Mouse (Mus musculus) cortical plate, adult 2 months (tissue): ENCODE results near the gene Drg2. TPM values are rescaled to one million over a fixed set of nuclear protein-coding genes. Genes with fewer than 3 reads are reported as not detected.

ENCODE experiments used
- H3K27ac ChIP-seq: fragments of 200-500 bp; 2 replicates; pipeline ENCODE4 v1.5.1; 2012; ENCODE audit warnings: low read length, control low read depth, inconsistent platforms; ENCODE audit not compliant: insufficient read depth
- H3K4me1 ChIP-seq: fragments of 200-500 bp; 2 replicates; pipeline ENCODE4 v1.6.1; 2011; ENCODE audit warnings: low read length; ENCODE audit not compliant: control insufficient read depth, insufficient read depth
- H3K4me3 ChIP-seq: fragments of 200-500 bp; 2 replicates; pipeline ENCODE4 v1.5.1; 2011; ENCODE audit warnings: mild to moderate bottlenecking, low read length, control low read depth; ENCODE audit not compliant: insufficient read depth
- CTCF ChIP-seq: fragments of 200-500 bp; IDR thresholded peaks from 2 replicates; pipeline ENCODE4 v1.5.1; 2011; ENCODE audit warnings: mild to moderate bottlenecking, control low read depth, low read length; ENCODE audit not compliant: insufficient read depth; ENCODE audit errors: extremely low read depth
- POLR2A ChIP-seq: fragments of 200-500 bp; IDR thresholded peaks from 2 replicates; pipeline ENCODE4 v1.6.1; 2011; ENCODE audit warnings: mild to moderate bottlenecking, low read length, control low read depth; ENCODE audit not compliant: insufficient read depth; ENCODE audit errors: extremely low read depth
- polyA plus RNA-seq: library from polyadenylated mRNA; depleted of rRNA; stranded (reverse); fragments of >200 nt; gene quantifications from 2 replicates; pipeline ENCODE4 v1.2.3, GENCODE M21; 2012

The Drg2 gene
- polyA plus RNA-seq, 1 experiment = 79.6 TPM

DNA sequence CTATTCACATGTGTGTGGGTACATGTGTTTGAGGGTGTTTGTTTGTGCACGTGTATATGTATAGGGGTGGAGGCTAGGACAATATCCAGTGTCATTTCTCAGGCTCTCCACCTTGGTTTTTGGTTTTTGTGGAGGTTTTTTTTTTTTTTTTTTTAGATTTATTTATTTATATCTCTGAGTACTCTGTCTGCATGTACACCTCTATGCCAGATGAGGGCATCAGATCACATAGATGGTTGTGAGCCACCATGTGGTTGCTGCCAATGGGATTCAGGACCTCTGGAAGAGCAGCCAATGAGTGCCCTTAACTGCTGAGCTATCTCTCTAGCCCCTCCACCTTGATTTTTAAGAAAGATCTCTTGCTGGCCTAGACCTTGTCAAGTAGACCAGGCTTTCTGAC lies 3.6 kb downstream of the Drg2 start:
- H3K4me3 ChIP-seq = no peak overlapping the region
- TF ChIP-seq POLR2A (no peak), CTCF (no peak)
- peaks cover 6% of the 10 kb centered on the region for H3K4me1 ChIP-seq
- no peak overlapping the region for H3K27ac ChIP-seq

- Histone ChIP-seq H3K4me1 (no peaks in the 10 kb centered on the region), H3K27ac (no peak overlapping the region), H3K4me3 (no peak overlapping the region)
- TF ChIP-seq POLR2A (no peak), CTCF (peak; percentile 51)
These were observed 11.6 kb downstream of the Drg2 start for GRCm38 (mm10) chr11:60465943-60466380.

DNA sequence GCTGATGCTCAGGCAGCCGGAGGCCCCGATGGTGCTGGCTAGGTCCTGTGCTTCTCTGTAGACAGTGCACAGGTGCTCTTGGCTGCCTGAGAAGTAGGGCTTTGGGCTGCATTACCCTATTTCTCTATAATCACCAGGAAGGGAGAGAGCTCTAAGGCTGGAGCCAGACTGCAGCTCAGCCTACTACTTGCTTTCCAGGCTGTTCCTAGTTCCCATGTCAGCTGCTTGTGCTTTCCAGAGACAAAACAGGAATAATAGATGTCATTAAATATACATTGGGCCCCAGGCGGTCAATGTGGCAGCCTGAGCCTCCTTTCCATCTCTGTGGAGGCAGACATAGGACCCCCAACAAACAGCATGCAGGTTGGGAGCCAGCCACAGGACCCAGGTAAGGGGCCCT lies 14.6 kb downstream of the Drg2 start, which contains the start of gene Myo15:
Myo15 (plus strand) TSS at position 301 of the 400 bp plus-strand sequence.
- no peak within 1 kb of the TSS for H3K4me3 ChIP-seq
- H3K4me1 ChIP-seq = no peaks in the 10 kb centered on the region
- TF ChIP-seq POLR2A (no peak), CTCF (no peak)
- H3K27ac ChIP-seq = no peak within 1 kb of the TSS

DNA sequence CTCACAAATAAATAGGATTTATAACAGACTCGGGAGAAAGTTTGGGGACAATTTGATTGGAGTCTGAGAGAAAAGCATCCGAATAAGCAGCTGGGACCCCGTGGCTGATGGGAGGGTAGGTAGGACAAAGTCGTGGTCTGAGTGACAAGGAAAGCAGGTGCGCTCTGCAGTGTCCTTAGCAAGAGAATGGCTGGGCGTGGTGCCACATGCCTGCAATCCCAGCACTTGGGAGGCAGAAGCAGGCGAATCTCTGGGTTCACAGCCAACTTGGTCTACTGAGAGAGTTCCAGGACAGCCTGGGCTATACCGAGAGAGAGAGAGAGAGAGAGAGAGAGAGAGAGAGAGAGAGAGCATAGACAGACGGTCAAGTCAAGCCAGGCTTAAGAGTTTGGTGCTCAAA lies 16.4 kb downstream of the Drg2 start:
- Histone ChIP-seq H3K27ac (no peak overlapping the region), H3K4me1 (no peaks in the 10 kb centered on the region), H3K4me3 (no peak overlapping the region)
- no peak for TF ChIP-seq CTCF
- TF ChIP-seq POLR2A = no peak

GRCm38 (mm10) chr11:60474534-60474933 lies 20.1 kb downstream of the Drg2 start:
- no peak overlapping the region for H3K27ac ChIP-seq
- no peak for TF ChIP-seq POLR2A
- no peak for TF ChIP-seq CTCF
- no peaks in the 10 kb centered on the region for H3K4me1 ChIP-seq
- H3K4me3 ChIP-seq = no peak overlapping the region

GRCm38 (mm10) chr11:60475668-60476362 lies 21.4 kb downstream of the Drg2 start:
- H3K4me1 ChIP-seq = no peaks in the 10 kb centered on the region
- TF ChIP-seq CTCF (no peak), POLR2A (no peak)
- H3K27ac ChIP-seq = no peak overlapping the region
- H3K4me3 ChIP-seq = no peak overlapping the region

GRCm38 (mm10) chr11:60478121-60478520 lies 23.7 kb downstream of the Drg2 start:
- TF ChIP-seq POLR2A = no peak
- TF ChIP-seq CTCF = no peak
- Histone ChIP-seq H3K4me3 (no peak overlapping the region), H3K4me1 (no peaks in the 10 kb centered on the region), H3K27ac (no peak overlapping the region)

DNA sequence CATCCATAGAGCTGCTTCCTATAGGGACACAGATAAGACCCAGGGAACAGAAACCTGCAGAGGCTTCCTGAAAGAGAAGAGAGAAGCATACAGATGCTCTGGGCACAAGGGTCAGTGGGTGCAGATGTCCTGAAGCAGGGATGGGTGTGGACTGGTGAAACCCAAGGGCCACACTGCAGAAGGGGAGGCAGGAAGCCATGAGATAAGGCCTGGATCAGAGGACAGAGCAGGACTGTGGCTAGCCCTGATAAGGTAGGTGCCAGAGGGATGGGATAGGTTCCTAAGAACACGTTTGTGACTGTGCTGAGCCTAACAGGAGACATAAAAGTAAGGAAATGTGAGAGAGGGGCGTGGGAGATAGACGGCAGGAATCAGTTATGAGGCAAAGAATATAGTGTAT lies 31.9 kb downstream of the Drg2 start:
- TF ChIP-seq CTCF = no peak
- TF ChIP-seq POLR2A = no peak
- no peaks in the 10 kb centered on the region for H3K4me1 ChIP-seq
- H3K27ac ChIP-seq = no peak overlapping the region
- H3K4me3 ChIP-seq = no peak overlapping the region

- Histone ChIP-seq H3K4me3 (no peak overlapping the region), H3K27ac (no peak overlapping the region), H3K4me1 (no peaks in the 10 kb centered on the region)
- TF ChIP-seq CTCF (no peak), POLR2A (no peak)
These were observed 38.3 kb downstream of the Drg2 start for GRCm38 (mm10) chr11:60492726-60493125.

DNA sequence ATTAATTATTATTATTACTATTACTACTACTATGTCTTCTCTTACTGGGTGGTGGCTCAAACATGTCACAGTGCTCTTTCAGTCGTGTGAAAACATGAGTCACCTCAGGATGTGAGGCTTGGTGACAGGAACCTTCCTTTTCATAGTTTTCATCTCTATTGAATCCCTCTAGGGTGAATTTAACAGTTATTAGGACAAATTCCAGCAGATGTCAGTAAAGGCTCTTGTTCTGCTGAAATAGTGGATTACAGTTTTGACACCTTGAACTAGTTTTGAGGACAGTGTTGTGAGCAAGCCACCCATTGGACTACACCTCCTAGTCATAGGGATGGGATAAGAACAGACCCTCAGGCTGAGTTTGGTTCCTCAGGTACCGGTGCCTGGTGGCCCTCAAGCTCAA lies 41.3 kb downstream of the Drg2 start:
- Histone ChIP-seq H3K4me1 (no peaks in the 10 kb centered on the region), H3K4me3 (no peak overlapping the region), H3K27ac (no peak overlapping the region)
- no peak for TF ChIP-seq CTCF
- no peak for TF ChIP-seq POLR2A

- no peaks in the 10 kb centered on the region for H3K4me1 ChIP-seq
- no peak for TF ChIP-seq CTCF
- no peak for TF ChIP-seq POLR2A
- H3K4me3 ChIP-seq = no peak overlapping the region
- H3K27ac ChIP-seq = no peak overlapping the region
These were observed 52.9 kb downstream of the Drg2 start for GRCm38 (mm10) chr11:60507281-60507680.
